Mouse (Mus musculus) embryo, embryonic 11 days (tissue): ENCODE results near the gene Poglut1.
"Not testable (repeated sequence)": the region's sequence is repeated elsewhere in the genome, so short reads cannot be mapped to it uniquely, and the experiment has no call there.

ENCODE experiments used
- DNase-seq: peaks from one replicate; pipeline ENCODE4 v3.0.0-alpha.2; 2015

Poglut1 gene

GRCm38 (mm10) chr16:38536544-38537146 is 13.4 kb downstream of the Poglut1 start:
- DNase-seq: peak; percentile 78

DNA sequence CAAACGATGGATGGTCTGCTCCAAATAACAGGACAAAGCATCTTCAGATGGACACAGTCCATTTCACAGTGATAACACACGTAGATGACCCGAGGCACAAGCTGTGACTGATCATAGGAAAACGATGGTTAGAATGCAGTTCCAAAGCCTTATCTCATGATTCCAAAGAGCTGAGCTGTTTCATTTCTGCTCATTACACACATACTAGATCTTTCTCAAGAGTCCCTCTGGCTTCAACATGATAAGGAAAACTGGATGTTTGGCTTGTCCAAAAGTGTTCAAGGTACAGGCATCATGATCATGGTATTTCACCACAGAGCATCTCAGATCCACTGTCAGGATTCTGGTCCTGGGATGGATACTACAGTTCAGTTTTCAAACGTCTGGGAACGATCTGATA is 23.8 kb downstream of the Poglut1 start:
- no peak for DNase-seq

- DNase-seq: peak; percentile 98
These were observed 27.7 kb downstream of the Poglut1 start, which contains the start of gene Timmdc1 for GRCm38 (mm10) chr16:38522129-38523084. Timmdc1 (minus strand) TSS chr16:38522663.

GRCm38 (mm10) chr16:38521211-38521987 is 28.7 kb downstream of the Poglut1 start:
- DNase-seq: peak; percentile 4

DNA sequence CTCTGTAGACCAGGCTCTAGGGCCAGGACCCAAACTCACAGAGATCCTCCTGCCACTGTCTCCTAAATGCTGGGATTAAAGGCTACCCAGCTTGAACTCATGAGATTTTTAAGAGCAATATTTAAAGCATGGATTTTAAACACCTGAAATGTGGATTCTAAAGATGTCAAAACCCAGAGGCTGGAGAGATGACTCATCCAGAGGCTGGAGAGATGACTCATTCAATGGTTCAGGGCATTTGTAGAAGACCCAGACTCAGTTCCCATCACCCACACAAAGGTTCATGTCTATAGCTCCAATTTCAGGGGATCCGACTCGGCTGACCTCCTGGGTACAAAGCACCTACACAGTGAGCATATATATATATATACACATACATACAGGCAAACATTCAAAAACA is 30.9 kb downstream of the Poglut1 start:
- no peak for DNase-seq

DNA sequence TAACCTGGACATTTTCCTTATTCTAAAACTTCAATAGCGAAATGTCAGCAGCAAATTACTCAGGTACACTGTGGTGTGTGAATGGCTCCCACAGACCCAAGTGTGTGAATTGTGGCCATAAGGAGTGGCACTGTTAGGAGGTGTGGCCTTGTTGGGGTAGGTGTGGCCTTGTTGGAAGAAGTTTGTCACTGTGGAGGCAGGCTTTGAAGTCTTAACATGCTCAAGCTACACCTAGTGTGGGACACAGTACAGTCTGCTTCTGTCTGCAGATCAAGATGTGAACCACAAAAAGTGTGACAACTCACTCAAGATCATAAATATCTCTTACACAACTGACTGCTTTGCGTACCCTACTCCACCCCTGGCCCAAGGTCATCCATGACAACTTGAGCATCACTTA is 39.2 kb downstream of the Poglut1 start:
- no peak for DNase-seq

GRCm38 (mm10) chr16:38506041-38506634 is 43.9 kb downstream of the Poglut1 start:
- DNase-seq: peak; percentile 79

GRCm38 (mm10) chr16:38503528-38503927 is 46.5 kb downstream of the Poglut1 start:
- DNase-seq: no peak

DNA sequence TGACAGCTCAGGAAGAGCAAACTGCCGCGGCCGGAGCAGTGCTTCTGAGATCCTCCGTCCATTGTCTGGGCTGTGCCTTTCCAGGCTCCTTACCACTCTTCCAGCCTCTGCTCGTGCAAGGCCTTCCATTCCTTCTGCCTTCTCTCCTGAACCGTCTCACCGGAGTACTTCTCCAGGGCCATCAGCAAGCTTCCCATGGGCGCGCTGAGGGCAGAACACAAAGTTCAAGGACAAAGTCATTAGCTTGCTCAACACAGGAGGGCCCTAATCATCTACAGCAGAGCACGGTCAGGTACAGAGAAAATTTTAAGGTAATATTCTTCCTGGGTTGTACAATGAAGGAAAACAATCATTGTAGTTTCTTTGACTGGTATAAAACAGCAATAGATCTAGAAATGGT is 47.6 kb downstream of the Poglut1 start:
- no peak for DNase-seq

GRCm38 (mm10) chr16:38496604-38497140 is 53.4 kb downstream of the Poglut1 start:
- DNase-seq: no peak

DNA sequence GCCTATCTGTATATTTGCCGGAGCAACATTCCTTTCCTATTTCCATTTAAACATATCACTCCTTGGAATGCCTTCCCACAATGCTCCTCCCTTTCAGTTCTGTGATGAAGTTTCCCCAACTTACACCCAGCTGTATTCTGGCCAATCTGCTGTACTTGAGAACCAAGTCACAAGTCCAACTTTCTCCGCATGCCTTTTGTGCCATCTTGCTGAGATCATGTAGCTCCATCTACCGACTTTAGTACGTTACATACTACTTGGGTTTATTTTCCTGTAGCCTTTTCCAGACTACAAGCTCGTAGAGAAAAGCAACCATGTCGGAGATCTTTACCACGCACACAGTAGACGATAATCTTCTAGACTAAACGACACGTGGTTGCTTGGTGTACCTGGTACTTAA is 56.2 kb downstream of the Poglut1 start:
- no peak for DNase-seq

DNA sequence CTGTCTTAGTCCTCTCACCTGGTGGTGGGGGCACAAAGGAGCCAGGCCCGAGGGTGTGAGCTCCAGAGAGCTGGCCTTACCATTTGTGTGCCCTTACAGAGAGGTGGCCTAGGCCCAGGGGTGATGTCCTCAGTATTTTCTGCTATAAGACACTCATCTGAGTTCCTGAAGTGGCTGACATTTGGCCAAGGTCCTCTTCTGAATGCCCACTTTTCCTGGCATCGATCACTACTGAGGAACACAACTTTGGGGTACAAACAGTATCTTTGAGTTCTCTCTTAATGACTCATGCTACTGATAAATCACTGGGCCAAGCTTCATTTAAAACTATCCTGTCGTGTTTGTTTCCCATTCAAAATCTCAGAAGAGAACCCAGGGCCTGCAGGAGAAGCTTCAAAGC is 57.5 kb downstream of the Poglut1 start:
- no peak for DNase-seq

DNA sequence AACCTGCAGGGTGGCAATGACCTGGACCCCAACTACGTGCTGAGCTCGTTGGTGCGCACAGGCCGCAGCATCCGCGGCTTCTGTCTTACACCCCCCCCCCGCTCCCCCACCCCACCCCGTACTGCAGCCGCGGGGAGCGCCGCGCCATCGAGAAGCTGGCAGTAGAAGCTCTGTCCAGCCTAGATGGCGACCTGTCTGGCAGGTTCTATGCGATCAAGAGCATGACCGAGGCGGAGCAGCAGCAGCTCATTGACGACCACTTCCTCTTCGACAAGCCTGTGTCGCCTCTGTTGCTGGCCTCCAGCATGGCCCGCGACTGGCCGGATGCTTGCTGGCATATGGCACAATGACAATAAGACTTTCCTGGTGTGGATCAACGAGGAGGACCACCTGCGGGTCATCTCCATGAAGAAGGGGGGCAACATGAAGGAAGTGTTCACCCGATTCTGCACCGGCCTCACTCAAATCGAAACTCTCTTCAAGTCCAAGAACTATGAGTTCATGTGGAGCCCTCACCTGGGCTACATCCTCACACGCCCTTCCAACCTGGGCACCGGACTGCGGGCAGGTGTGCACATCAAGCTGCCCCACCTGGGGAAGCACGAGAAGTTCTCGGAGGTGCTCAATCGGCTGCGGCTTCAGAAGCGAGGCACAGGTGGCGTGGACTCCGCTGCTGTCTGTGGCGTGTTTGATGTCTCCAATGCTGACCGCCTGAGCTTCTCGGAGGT is 66.3 kb downstream of the Poglut1 start:
- no peak for DNase-seq

- DNase-seq: peak; percentile 52
These were observed 67.1 kb downstream of the Poglut1 start for GRCm38 (mm10) chr16:38482780-38483562.

DNA sequence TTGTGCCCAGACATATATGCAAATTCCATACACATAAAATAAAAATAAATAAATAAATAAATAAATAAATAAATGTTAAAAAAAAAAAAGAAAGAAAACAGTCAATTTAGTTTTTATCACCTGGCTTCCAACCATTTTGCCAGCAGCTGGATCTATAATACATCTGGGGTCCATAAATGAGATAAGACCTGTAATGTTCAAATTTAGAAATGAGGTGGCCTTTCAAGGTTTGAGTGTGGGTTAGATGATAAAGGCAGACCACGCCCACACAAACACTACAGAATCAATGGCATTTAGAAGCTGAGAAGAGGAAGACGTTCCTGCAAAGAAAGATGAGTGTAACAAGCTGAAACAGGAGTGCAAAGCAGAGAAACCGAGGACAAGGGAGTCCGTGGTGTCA is 68.7 kb downstream of the Poglut1 start:
- no peak for DNase-seq

DNA sequence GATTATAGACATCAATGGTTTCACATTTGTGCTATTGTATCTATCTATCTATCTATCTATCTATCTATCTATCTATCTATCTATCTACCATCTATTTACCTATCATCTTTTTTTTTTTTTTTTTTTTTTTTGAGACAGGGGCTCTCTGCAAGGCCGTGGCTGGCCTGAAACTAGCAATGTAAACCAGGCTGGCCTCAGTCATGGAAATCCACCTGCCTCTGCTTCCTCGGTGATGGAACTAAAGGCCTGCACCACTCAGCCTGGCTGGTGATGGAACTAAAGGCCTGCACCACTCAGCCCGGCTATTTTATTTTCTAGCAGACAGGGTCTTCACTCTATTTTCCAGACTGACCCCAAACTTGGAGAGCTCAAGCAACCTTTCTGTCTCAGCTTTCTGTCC is 71.8 kb downstream of the Poglut1 start:
- no peak for DNase-seq

- DNase-seq: not testable (repeated sequence)
These were observed 72.8 kb downstream of the Poglut1 start for GRCm38 (mm10) chr16:38477241-38477608.

DNA sequence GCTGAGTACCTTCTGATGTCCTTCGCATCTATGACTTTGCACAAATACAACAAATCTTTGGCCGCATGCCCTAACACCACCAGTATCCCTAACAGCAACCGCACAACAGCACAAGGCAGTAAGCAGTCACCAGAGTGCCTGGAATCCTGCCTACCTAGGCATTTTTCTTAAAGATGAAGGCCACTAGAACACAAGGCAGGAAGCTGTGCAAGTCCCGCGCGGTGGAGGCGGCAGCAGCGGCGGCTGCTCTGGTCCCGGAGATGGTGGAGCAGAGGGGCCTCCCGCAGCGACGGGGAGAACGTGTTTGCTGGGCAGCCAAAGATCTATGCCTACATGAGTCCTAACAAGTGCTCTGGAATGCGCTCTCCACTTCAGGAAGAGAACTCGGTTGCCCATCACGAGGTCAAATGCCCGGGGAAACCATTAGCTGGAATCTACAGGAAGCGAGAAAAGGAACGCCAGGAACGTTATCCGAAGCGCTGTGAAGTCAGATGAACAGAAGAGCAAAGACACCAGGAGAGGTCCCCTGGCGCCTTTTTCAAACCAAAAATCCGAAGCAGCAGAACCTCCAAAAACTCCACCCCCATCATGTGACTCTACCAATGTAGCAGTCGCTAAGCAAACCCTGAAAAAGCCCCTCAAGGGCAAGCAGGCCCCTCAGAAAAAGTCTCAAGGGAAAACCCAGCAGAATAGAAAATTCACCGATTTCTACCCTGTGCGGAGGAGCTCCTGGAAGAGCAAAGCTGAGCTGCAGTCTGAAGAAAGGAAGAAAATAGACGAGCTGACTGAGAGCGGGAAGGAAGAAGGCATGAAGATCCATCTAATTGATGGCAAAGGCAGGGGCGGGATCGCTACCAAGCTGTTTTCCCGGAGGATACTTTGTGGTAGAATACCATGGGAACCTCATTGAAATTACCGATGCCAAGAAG is 73.5 kb downstream of the Poglut1 start:
- peak; percentile 65 for DNase-seq

DNA sequence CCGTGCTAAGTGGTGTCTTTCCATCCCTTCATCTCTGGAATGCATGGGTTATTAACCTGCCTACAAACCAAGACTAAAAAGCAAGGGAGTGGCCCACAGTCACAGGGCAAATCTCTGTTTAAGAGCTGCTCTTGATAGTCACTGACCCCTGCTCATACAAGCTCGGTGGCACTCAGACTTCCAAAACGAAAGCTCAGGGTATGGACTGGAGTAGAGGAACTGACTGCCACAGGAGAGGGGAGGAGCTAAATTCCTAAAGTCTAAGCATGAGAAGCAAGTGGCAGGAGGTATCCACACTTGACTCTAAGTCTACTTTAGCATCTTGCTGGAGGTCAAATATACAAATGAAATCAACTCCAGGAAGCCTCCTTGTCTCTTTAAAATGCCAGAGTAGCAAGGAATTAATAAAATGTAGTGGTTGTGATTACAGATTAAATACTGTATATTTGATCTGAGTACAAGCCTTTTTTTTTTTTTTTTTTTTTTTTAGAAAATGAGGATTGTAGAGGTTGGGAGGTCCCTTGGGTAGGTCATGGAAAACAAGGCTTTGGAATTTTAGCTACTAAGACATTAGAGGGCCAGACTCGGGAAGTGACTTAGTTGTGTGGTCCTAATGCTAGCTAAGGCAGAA is 74.3 kb downstream of the Poglut1 start:
- no peak for DNase-seq
